Mouse (Mus musculus): ENCODE data around the gene BC048562. TPM values are rescaled to one million over a fixed set of nuclear protein-coding genes. Genes with fewer than 3 reads are reported as not detected.

BC048562 gene
- not detected in 2 replicates for polyA plus RNA-seq (2012; ENCODE audit: insufficient read depth, insufficient read length, missing spikeins)

DNA sequence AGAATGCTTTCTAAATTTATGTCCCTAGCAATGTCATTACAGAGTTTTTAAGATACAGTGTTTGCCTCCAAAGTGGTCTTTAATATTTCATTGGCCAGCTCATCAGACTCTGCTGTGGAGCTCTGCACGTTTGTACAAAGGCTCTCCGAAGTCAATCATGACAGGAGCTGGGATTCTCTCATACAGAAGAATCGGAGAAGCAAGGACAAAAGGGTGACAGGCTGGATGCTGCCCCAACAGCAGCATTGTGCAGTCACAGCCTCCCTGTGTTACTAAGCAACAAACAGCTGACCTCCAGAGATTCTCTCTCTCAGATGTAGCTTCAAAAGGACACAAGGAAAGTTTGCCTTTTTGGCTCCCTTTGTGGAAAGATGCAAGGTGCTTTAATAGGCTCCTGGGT, at the start of gene BC048562:
Gene BC048562 (plus strand): TSS at position 301 of the 400 bp plus-strand sequence.
- peaks cover 3% of the 10 kb centered on the region; the same call in 1 of the 2 replicates for H3K4me1 ChIP-seq (ENCODE audit: control insufficient read depth, insufficient read depth, low read length)
- H3K4me3 ChIP-seq (ENCODE audit: insufficient read depth, low read length): no peak within 1 kb of the TSS
- TF ChIP-seq POLR2A (IDR thresholded peaks at IDR 0.05; ENCODE audit: borderline replicate concordance, low read depth, low read length): no peak
- no peak for TF ChIP-seq CTCF (IDR thresholded peaks at IDR 0.05; ENCODE audit: low read depth, low read length)
- H3K27ac ChIP-seq (ENCODE audit: insufficient read depth, low read depth, low read length): no peak within 1 kb of the TSS

DNA sequence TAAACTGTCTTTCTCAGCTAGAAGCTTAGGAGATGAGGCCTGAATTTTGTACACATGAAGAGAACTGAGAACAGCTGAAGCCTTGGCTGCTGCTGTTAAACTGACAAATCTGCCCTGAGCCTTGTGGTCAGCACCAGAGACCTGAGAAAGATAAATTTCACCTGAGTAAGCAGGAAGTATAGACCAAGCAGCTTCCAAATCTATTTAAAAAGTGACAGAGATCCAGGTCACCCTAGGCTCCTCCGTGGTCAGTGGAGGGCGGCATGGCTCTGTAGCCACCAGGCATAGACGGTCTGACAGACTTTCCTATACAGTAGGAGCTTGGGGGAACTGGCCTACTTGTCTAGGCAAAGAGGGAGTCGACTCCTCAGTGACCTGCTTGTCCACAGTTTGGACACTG, 49.5 kb upstream of the BC048562 start:
- no peak overlapping the region for H3K27ac ChIP-seq (ENCODE audit: insufficient read depth, low read depth, low read length)
- no peak overlapping the region for H3K4me3 ChIP-seq (ENCODE audit: insufficient read depth, low read length)
- H3K4me1 ChIP-seq (ENCODE audit: control insufficient read depth, insufficient read depth, low read length): no peaks in the 10 kb centered on the region
- TF ChIP-seq CTCF (IDR thresholded peaks at IDR 0.05; ENCODE audit: low read depth, low read length) (no peak), POLR2A (IDR thresholded peaks at IDR 0.05; ENCODE audit: borderline replicate concordance, low read depth, low read length) (no peak)

DNA sequence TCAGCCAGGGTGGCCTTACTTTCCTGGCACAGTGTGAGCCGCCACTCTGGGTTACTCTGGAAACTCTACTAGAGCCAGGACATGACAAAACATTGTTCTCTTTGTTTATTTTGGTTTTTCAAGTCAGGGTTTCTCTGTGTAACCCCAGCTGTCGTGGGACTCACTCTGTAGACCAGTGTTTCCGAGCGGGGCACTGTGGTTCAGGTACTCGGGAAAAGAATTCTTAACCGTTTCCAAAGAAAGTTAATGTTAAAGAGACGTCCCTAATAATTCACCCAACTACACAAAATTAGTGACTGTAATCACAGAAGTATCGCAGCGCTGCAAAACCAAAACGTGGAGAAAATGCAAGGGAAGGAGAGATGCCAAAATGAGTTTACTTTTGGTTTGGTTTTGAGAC, 47.7 kb upstream of the BC048562 start:
- no peaks in the 10 kb centered on the region for H3K4me1 ChIP-seq (ENCODE audit: control insufficient read depth, insufficient read depth, low read length)
- no peak overlapping the region for H3K4me3 ChIP-seq (ENCODE audit: insufficient read depth, low read length)
- no peak overlapping the region for H3K27ac ChIP-seq (ENCODE audit: insufficient read depth, low read depth, low read length)
- TF ChIP-seq CTCF (IDR thresholded peaks at IDR 0.05; ENCODE audit: low read depth, low read length) (no peak), POLR2A (IDR thresholded peaks at IDR 0.05; ENCODE audit: borderline replicate concordance, low read depth, low read length) (no peak)

DNA sequence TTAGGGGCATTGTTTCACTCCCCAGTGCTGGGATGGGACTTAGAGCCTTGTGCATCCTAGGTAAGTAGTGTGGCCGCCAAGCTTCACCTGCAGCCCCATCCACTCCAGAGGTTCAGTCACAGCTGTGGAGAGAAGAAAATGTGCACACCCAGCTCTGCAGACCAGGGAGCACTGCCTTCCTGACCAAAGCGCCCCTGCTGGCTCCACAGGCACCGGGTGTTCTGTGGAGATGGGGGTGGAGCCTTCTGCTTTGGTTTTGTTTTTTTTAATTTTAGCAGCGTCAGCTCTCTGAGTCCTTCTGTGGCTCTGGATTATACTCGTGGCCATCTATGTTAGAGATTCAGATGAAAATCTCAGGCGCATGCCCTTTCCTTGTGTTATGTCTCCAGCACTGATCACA, 47.1 kb upstream of the BC048562 start:
- H3K4me1 ChIP-seq (ENCODE audit: control insufficient read depth, insufficient read depth, low read length): no peaks in the 10 kb centered on the region
- H3K4me3 ChIP-seq (ENCODE audit: insufficient read depth, low read length): no peak overlapping the region
- TF ChIP-seq POLR2A (IDR thresholded peaks at IDR 0.05; ENCODE audit: borderline replicate concordance, low read depth, low read length) (no peak), CTCF (IDR thresholded peaks at IDR 0.05; ENCODE audit: low read depth, low read length) (no peak)
- H3K27ac ChIP-seq (ENCODE audit: insufficient read depth, low read depth, low read length): no peak overlapping the region

DNA sequence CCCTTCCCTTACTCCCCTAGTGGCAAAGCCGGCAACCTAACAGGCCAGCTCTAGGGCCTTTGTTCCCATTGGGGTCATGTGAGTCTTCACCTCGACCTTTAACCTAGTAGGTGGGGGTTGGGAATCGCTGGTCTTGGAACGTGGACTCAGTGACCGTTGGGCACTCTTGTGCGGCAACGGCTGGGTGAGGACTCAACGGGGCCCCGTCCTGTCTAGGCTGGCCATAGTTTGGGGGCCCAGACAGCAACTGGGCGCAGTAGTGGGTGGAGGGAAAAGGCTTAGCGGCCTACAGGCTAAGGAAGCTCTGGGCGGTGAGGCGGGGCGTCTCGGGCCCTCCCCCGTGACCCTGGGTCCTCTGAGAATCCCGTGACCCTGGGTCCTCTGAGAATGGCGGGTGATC, 43.6 kb upstream of the BC048562 start, which contains the start of gene 1700102P08Rik:
Gene 1700102P08Rik (plus strand): TSS at position 130 of the 400 bp plus-strand sequence.
- no peak within 1 kb of the TSS for H3K4me3 ChIP-seq (ENCODE audit: insufficient read depth, low read length)
- no peaks in the 10 kb centered on the region for H3K4me1 ChIP-seq (ENCODE audit: control insufficient read depth, insufficient read depth, low read length)
- no peak within 1 kb of the TSS for H3K27ac ChIP-seq (ENCODE audit: insufficient read depth, low read depth, low read length)
- no peak for TF ChIP-seq CTCF (IDR thresholded peaks at IDR 0.05; ENCODE audit: low read depth, low read length)
- no peak for TF ChIP-seq POLR2A (IDR thresholded peaks at IDR 0.05; ENCODE audit: borderline replicate concordance, low read depth, low read length)

DNA sequence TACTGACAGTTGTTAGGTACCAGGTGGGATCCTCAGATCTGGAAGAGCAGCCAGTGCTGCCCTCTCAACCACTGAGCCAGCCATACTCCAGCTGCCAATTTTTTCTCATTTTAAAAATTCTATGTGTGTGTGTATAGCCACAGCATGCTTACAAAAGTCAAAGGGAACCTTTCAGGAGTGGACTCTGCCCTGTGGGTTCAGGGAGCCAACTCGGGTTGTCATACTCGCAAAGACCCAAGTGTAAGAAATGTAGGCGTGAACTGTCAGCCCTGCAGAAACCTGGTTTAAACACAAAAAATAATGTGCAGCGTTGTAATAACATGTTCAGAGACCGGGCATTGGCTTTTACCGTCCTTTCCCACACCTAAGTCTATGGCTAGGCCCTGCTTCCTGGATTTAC, 42.1 kb upstream of the BC048562 start:
- Histone ChIP-seq H3K27ac (ENCODE audit: insufficient read depth, low read depth, low read length) (no peak overlapping the region), H3K4me3 (ENCODE audit: insufficient read depth, low read length) (no peak overlapping the region), H3K4me1 (ENCODE audit: control insufficient read depth, insufficient read depth, low read length) (no peaks in the 10 kb centered on the region)
- TF ChIP-seq CTCF (IDR thresholded peaks at IDR 0.05; ENCODE audit: low read depth, low read length) (no peak), POLR2A (IDR thresholded peaks at IDR 0.05; ENCODE audit: borderline replicate concordance, low read depth, low read length) (no peak)

DNA sequence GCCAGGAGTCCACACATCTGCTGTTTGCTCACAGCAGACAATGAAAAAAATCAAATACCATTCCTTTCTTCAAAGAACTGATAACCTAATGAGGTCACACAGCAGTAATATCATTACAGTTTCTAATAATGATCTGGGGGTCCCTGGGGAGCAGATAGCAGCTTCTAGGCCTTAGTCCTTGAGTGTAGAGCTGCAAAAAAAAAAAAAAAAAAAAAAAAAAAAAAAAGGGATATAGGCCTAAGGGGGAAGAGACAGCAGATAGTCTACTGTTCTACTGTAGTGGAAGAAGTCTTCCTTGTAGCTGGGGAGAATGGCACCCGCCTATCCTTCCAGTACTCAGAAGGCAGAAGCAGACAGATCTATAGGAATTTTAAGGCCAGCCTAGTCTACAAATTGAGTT, 40.9 kb upstream of the BC048562 start:
- no peak overlapping the region for H3K4me3 ChIP-seq (ENCODE audit: insufficient read depth, low read length)
- H3K27ac ChIP-seq (ENCODE audit: insufficient read depth, low read depth, low read length): no peak overlapping the region
- TF ChIP-seq CTCF (IDR thresholded peaks at IDR 0.05; ENCODE audit: low read depth, low read length) (no peak), POLR2A (IDR thresholded peaks at IDR 0.05; ENCODE audit: borderline replicate concordance, low read depth, low read length) (no peak)
- no peaks in the 10 kb centered on the region for H3K4me1 ChIP-seq (ENCODE audit: control insufficient read depth, insufficient read depth, low read length)

DNA sequence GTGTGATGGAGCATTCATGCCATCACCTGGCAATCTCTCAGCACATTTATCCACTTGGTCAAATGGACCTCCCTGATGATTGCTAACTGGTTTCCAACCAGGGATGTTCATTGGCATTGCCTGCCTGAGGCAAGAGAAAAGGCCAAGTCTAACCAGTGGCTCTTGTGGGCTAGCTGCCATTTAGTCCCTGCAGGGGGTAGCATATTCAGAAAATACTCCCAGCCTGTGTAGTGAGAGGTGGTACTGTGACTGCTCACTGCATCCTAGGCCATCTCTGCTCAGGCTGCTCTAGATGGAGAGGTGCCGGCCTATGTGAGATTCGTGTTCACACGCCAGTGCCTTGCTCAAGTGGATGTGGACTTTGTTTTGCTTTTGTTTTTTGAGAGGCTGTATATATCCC, 38.0 kb upstream of the BC048562 start:
- H3K4me1 ChIP-seq (ENCODE audit: control insufficient read depth, insufficient read depth, low read length): no peaks in the 10 kb centered on the region
- TF ChIP-seq CTCF (IDR thresholded peaks at IDR 0.05; ENCODE audit: low read depth, low read length): no peak
- TF ChIP-seq POLR2A (IDR thresholded peaks at IDR 0.05; ENCODE audit: borderline replicate concordance, low read depth, low read length): no peak
- no peak overlapping the region for H3K4me3 ChIP-seq (ENCODE audit: insufficient read depth, low read length)
- no peak overlapping the region for H3K27ac ChIP-seq (ENCODE audit: insufficient read depth, low read depth, low read length)

DNA sequence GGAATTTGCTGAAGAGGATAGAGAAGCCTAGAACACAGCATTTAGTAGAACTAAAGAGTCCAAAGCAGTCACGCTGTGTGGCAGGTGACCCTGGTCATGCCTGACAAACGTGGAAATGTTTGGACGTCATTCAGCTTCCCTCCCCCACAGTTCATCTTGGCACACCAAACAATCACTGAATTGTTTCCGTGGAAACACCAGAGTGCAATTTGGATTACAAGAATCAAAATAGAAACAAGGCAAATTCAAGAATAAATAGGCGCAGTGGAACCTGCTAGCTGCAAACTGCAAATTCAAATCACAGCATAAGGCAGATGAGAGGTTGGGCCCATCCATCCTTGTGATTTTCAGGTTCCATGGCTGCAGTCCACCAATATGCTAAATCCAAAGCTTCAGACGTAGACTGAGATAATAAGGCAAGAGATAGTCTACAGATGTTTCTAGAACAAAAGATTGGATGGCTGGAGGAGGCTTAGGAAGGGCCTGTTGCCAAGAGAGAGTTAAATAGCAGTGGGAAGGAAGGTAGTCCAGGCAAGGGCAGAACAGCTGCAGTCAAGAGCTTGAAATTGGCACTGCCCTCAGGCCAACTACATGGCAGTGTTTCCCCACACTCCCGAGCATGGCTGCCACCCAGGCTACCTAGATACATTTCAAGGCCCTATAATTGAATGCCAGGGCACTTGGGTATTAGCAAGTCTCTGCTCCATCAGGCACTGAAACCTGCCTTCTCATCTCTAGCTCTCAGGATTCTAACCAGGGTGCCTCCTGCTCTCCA, 34.9 kb upstream of the BC048562 start:
- no peaks in the 10 kb centered on the region for H3K4me1 ChIP-seq (ENCODE audit: control insufficient read depth, insufficient read depth, low read length)
- TF ChIP-seq CTCF (IDR thresholded peaks at IDR 0.05; ENCODE audit: low read depth, low read length) (no peak), POLR2A (IDR thresholded peaks at IDR 0.05; ENCODE audit: borderline replicate concordance, low read depth, low read length) (no peak)

DNA sequence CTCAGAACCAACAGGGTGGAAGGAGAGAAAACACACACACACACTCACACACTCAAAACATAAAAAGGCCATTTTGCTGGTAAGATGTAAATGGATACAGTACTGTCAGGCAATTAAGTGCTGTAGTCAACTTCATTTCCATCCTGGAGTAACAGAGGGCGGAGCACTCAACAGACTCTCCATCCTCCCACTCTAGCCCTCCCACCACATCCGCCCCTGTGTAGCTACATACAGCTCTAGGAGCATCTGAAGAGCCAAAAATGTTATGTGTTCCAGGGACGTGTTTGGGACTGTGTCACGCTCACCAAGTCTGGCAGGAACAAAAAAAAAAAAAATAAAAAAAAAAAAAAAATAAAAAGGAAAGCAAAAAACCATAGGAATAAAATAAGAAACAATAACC, 33.2 kb upstream of the BC048562 start:
- H3K27ac ChIP-seq (ENCODE audit: insufficient read depth, low read depth, low read length): no peak overlapping the region
- no peaks in the 10 kb centered on the region for H3K4me1 ChIP-seq (ENCODE audit: control insufficient read depth, insufficient read depth, low read length)
- TF ChIP-seq POLR2A (IDR thresholded peaks at IDR 0.05; ENCODE audit: borderline replicate concordance, low read depth, low read length) (no peak), CTCF (IDR thresholded peaks at IDR 0.05; ENCODE audit: low read depth, low read length) (no peak)
- no peak overlapping the region for H3K4me3 ChIP-seq (ENCODE audit: insufficient read depth, low read length)

More for the DNA sequence above, 34.9 kb upstream of the BC048562 start:
- no peak overlapping the region for H3K4me3 ChIP-seq (ENCODE audit: insufficient read depth, low read length)
- no peak overlapping the region for H3K27ac ChIP-seq (ENCODE audit: insufficient read depth, low read depth, low read length)

Measured in bone marrow macrophage, adult 2 months (primary cell).